Mouse (Mus musculus) spleen, adult 2 months (tissue): ENCODE measurements around the gene Psme1.

Experiments used
- CTCF ChIP-seq: fragments of 200-500 bp; IDR thresholded peaks from 2 replicates; pipeline ENCODE4 v1.5.1; 2011; ENCODE audit warnings: mild to moderate bottlenecking, inconsistent platforms; ENCODE audit not compliant: insufficient read depth, insufficient read length, insufficient replicate concordance; ENCODE audit errors: extremely low read depth
- POLR2A ChIP-seq: fragments of 200-500 bp; IDR thresholded peaks from 2 replicates; pipeline ENCODE4 v1.6.1; 2011; ENCODE audit warnings: low read depth, low read length, inconsistent platforms

DNA sequence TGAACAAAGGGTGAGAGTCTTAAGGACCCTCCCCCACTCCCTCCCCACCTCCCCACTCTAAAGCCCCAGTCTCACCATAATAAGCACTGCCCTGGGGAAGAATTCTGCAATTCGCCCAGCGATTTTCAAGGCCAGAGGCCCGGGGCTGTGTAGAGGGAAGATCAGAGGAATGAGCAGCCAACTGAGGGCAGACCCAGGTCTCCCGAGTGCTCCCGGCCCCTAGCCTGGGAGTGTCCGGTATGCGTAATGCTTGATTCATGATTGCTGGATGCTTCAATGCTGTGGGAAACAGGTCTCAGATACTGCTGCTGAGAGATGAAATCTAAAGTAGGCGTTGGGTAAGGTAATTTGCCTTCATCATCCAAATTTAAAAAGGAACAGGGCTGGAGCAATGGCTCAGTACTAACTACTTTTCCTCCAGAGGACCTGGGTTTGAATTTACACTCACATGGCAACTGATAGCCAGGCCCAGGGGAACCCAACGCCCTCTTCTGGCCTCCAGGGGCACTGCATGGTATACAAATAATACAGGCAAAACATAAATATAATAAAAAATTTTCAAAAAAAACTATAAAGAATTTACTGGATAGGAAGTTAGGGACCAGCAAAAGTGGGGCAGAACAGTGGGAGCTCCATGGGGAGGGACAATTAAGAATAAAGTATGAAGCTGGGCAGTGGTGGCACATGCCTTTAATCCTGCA lies 4.2 kb downstream of the Psme1 start:
- TF ChIP-seq CTCF (peak; percentile 28; the same call in 1 of the 2 replicates), POLR2A (no peak)
